Mouse (Mus musculus) MEL-GATA-1-ER (cell line): Measurements from ENCODE around the gene Magel2.

Source experiments
- DNase-seq: peaks from one replicate; pipeline ENCODE4 v3.0.0-alpha.2; 2012; ENCODE audit warnings: low read depth; ENCODE audit errors: extremely low read depth

Magel2 gene

GRCm38 (mm10) chr7:62376510-62377304 is at the start of gene Magel2:
Gene Magel2 (plus strand): TSS chr7:62377010.
- DNase-seq = no peak

- DNase-seq = no peak
Observed at GRCm38 (mm10) chr7:62345411-62345810, 31.4 kb upstream of the Magel2 start.

GRCm38 (mm10) chr7:62346269-62346668 is 30.5 kb upstream of the Magel2 start, which contains the start of gene Ndn:
Gene Ndn (plus strand): TSS chr7:62346569.
- DNase-seq = no peak

- DNase-seq = no peak
Observed at GRCm38 (mm10) chr7:62348106-62348803, 28.6 kb upstream of the Magel2 start.

GRCm38 (mm10) chr7:62348804-62349190 is 28.0 kb upstream of the Magel2 start:
- DNase-seq = no peak

- no peak for DNase-seq
Observed at GRCm38 (mm10) chr7:62351266-62351665, 25.5 kb upstream of the Magel2 start.

GRCm38 (mm10) chr7:62365039-62365636 is 11.7 kb upstream of the Magel2 start:
- DNase-seq = no peak

GRCm38 (mm10) chr7:62366730-62367129 is 10.1 kb upstream of the Magel2 start:
- DNase-seq = no peak

GRCm38 (mm10) chr7:62375658-62376057 is 1.2 kb upstream of the Magel2 start:
- DNase-seq = no peak

- no peak for DNase-seq
Observed at GRCm38 (mm10) chr7:62377313-62377712, 503 bp downstream of the Magel2 start.

- DNase-seq = no peak
Observed at GRCm38 (mm10) chr7:62378529-62378928, 1.7 kb downstream of the Magel2 start.

GRCm38 (mm10) chr7:62382391-62382790 is 5.6 kb downstream of the Magel2 start:
- DNase-seq = no peak

- DNase-seq = no peak
Observed at GRCm38 (mm10) chr7:62388291-62388690, 11.5 kb downstream of the Magel2 start.

- DNase-seq = no peak
Observed at GRCm38 (mm10) chr7:62392202-62392601, 15.4 kb downstream of the Magel2 start.

- no peak for DNase-seq
Observed at GRCm38 (mm10) chr7:62406573-62407050, 29.8 kb downstream of the Magel2 start.

GRCm38 (mm10) chr7:62407803-62408202 is 31.0 kb downstream of the Magel2 start:
- no peak for DNase-seq

GRCm38 (mm10) chr7:62415222-62415621 is 38.4 kb downstream of the Magel2 start:
- DNase-seq = no peak

- no peak for DNase-seq
Observed at GRCm38 (mm10) chr7:62416173-62416572, 39.4 kb downstream of the Magel2 start.

GRCm38 (mm10) chr7:62418346-62418745 is 41.5 kb downstream of the Magel2 start:
- no peak for DNase-seq

- no peak for DNase-seq
Observed at GRCm38 (mm10) chr7:62419105-62419492, 42.3 kb downstream of the Magel2 start.

GRCm38 (mm10) chr7:62419493-62420360 is 42.9 kb downstream of the Magel2 start, which contains the start of gene Mkrn3:
Gene Mkrn3 (minus strand): TSS chr7:62420139.
- DNase-seq = no peak
